Mouse (Mus musculus): ENCODE measurements around the gene H3f3b.
"Not testable (repeated sequence)": the region's sequence is repeated elsewhere in the genome, so short reads cannot be mapped to it uniquely, and the experiment has no call there.

The H3f3b gene

GRCm38 (mm10) chr11:116022256-116022780 lies 5.4 kb downstream of the H3f3b start:
- in situ Hi-C loops (cut with MboI, MseI), result loop anchor here (10.0 kb wide), 1 partner anchor 1292 kb away; no protein-coding TSS in a partner anchor

GRCm38 (mm10) chr11:116021328-116022220 lies 6.2 kb downstream of the H3f3b start:
- in situ Hi-C loops (cut with MboI, MseI), result loop anchor here (10.0 kb wide), 1 partner anchor 1293 kb away; no protein-coding TSS in a partner anchor

- in situ Hi-C loops (cut with MboI, MseI), result loop anchor here (10.0 kb wide), 1 partner anchor 1294 kb away; no protein-coding TSS in a partner anchor
These were observed 7.2 kb downstream of the H3f3b start for GRCm38 (mm10) chr11:116020519-116020922.

- in situ Hi-C loops (cut with MboI, MseI), result loop anchor here (10.0 kb wide), 1 partner anchor 1295 kb away; no protein-coding TSS in a partner anchor
These were observed 7.8 kb downstream of the H3f3b start for GRCm38 (mm10) chr11:116019976-116020411.

DNA sequence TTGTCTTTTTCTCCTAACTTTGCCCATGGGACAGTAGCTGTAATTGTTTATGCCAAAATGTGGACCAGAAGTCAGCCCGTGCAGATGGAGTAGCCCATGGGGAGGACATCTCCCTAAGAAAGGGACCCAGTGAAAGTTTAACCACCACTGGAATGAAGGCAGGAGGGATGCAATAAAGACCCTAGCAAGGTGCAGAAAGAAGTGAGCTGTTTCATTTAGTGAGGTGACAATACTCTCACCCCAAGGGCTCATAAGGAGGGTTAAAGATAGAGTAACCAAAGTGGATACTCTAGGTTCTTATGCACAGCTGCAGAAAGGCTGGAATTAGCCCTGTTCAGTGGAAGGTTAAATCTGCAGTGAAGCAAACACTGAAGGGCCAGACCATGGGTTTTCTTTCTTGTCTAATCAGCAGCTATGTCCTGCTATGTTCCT lies 8.4 kb downstream of the H3f3b start:
- in situ Hi-C loops (cut with MboI, MseI), result no loop called here

- in situ Hi-C loops (cut with MboI, MseI), result not testable (repeated sequence)
These were observed 8.9 kb downstream of the H3f3b start for GRCm38 (mm10) chr11:116018867-116019266.

- in situ Hi-C loops (cut with MboI, MseI), result no loop called here
These were observed 9.7 kb downstream of the H3f3b start for GRCm38 (mm10) chr11:116018106-116018505.

DNA sequence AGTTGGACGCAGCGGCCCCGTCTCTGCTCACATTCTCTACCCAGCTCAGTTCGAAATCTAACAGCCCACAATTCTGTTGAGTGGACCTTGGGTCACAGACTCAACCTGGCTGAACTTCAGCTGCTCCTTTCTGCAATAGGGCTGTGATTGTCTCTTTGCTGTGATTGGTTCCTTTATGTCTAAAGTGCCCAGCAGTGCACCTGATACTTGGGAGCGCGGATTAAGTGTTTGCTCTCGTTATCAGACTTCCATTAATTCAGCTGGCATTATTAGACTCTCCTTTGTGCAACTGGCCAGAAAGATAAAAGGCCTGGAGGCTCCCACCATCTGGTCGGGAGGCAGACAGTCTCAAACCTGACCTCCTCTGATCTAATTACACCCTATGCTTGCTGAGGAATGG lies 12.9 kb downstream of the H3f3b start:
- in situ Hi-C loops (cut with MboI, MseI), result no loop called here

DNA sequence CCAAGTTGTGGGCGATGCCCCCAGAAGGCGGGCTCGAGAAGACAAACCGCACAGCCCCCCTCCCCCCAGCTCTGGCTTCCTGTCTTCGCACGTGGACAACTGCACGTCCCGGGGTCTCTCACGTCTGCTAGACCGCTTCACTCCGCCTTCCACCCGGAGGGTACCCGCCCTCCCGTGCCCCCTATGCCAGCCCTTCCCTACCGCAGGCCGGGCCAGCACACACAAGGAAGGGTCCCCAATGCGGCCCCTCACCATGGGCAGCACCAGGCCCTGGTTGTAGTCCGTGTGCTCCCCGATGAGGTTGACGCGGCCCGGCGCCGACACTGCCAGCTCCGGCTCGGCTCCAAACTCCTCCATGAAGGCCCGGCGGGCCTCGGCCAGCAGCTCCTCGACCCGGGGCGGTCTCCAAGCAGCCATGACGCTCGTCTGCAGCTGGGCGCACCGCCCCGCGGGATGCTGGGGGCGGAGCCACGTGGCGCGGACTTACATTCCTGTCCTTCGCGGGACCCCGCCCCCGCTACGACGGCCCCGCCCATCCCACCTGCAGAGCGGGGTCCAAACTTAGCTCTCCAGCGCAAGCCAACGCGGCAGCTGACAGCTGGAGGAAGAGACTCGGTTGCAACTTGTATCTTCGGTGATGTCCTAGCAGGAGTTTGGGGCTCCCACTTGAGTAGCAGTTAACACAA lies 15.4 kb downstream of the H3f3b start, which contains the start of gene Galk1:
TSS of gene Galk1 (minus strand) at position 458 of the 686 bp plus-strand sequence.
- in situ Hi-C loops (cut with MboI, MseI), result no loop called here

GRCm38 (mm10) chr11:116011529-116012261 lies 16.1 kb downstream of the H3f3b start:
- in situ Hi-C loops (cut with MboI, MseI), result no loop called here

GRCm38 (mm10) chr11:116010948-116011347 lies 16.8 kb downstream of the H3f3b start:
- in situ Hi-C loops (cut with MboI, MseI), result no loop called here

- in situ Hi-C loops (cut with MboI, MseI), result no loop called here
These were observed 17.6 kb downstream of the H3f3b start for GRCm38 (mm10) chr11:116010146-116010545.

DNA sequence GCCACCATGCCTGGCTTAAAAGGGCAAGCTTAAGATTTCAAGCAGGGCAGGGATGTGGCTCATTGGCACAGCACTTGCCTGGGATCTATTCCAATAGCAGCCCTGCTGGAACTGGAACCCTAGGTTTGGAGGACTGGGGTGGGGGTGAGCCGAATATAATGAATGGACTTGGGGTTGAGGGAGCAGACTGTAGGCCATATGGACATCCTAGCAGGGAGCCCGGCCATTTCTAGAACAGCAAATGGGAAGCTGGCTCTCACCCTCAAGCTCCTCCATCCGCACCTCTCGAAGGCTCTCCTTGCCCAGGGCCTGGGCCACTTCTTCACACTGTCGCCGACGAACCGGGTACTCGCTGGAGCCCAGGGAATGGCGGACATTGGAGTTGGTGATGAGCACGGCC lies 18.1 kb downstream of the H3f3b start:
- in situ Hi-C loops (cut with MboI, MseI), result no loop called here

DNA sequence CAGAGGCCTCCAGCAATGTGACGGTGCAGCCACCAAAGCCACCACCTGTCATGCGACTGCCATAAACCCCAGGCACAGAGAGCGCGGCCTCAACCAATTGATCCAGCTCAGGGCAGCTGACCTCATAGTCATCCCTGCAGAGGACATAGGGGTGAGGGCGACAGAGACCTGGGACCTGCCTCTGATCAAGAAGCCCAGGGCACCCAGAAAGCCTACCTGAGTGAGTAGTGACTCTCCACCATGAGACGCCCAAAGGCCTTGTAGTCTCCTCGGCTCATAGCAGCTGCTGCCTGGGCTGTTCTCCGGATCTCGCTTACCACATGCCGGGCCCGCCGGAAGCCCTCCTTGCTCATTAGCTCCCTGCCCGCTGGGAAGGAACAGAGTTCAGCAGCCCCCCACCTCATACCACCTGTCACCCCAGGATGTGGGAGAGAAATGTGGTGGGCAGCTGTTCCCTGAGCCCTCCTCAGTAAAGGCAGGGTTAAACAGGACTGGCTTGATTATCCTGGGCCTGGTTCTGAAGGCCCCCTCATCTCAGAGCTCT lies 18.9 kb downstream of the H3f3b start:
- in situ Hi-C loops (cut with MboI, MseI), result no loop called here

GRCm38 (mm10) chr11:116008411-116008810 lies 19.4 kb downstream of the H3f3b start:
- in situ Hi-C loops (cut with MboI, MseI), result no loop called here

- in situ Hi-C loops (cut with MboI, MseI), result no loop called here
These were observed 20.5 kb downstream of the H3f3b start for GRCm38 (mm10) chr11:116007095-116007850.

DNA sequence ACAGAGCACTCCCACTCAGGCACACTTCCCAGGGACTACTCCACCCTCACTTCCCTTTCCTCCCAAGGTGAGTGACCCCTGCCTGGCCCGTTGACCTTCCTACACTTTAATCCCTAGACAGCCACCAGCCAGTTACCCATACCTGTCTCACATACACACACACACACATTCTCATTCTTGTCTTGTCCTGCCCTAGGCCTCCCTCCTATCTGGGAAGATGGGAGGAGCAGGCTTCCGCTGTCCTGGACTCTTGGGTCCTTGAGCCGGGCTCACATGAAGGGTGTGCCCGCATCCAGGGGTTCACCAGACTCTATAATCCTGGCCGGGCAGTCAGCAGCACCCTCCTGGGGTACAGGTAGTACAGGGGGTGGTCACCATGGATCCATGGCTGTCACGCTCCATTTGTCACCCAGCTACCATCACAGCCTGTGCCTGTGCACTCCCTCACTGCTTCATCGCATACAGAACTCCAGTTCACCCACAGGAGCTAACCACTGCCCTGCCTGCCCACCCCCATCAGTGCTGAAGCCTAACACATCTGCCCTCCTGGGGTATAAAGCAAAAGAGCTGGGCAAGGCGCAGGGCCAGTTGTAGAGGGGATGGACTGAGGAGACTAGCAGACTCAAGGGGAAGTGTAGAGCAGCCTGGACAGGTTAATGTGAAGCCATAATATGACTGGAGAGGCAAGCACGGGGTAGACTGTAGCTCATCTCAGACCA lies 21.9 kb downstream of the H3f3b start:
- in situ Hi-C loops (cut with MboI, MseI), result no loop called here

DNA sequence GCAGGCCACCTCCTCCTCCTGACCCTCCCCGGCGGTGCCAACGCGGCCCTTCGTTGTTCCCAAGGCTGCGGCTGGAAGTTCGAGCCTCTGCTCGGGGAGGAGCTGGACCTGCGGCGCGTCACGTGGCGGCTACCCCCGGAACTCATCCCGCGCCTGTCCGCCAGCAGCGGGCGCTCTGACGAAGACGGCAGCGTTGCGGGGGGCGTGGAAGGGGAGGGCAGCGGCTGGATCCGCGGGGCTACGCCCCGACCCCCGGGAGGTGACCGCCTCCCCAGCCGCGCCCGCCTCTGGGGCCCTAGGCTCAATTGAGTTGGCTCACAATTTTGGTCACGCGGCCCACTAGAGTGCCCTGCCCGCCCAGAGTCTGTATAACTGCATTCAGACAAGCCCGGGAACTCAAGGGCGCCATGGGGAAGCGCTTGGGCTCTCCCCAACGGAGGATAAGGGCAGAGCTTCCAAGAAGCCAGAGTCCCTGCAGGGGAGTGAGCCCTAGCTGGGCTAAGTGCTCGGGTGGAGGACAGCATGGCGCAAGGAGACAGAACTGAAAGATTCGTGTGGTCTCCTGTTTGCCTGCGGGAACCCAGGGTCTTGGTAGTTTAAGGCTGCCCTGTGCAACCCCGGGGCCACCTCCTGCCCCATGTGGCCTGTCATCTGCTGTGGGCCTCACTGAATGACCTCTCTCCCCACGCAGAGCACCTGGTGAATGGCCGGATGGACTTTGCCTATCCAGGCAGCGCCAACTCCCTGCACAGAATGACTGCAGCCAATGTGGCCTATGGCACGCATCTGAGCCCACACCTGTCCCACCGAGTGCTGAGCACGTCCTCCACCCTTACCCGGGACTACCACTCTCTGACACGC lies 22.7 kb downstream of the H3f3b start:
- in situ Hi-C loops (cut with MboI, MseI), result no loop called here

Measured in regulatory T cell (primary cell).